Mouse (Mus musculus): ENCODE results near the gene Srrm1.

Srrm1 gene

GRCm38 (mm10) chr4:135276681-135277379 is 76.3 kb downstream of the Srrm1 start:
- in situ Hi-C loops (cut with MboI, MseI) = no loop called here

GRCm38 (mm10) chr4:135274761-135275160 is 78.4 kb downstream of the Srrm1 start:
- in situ Hi-C loops (cut with MboI, MseI) = no loop called here

- in situ Hi-C loops (cut with MboI, MseI) = no loop called here
These were observed 79.8 kb downstream of the Srrm1 start for GRCm38 (mm10) chr4:135273307-135273682.

GRCm38 (mm10) chr4:135272640-135273306 is 80.3 kb downstream of the Srrm1 start, which contains the start of gene Clic4:
TSS of gene Clic4 (minus strand) at chr4:135272814.
- in situ Hi-C loops (cut with MboI, MseI) = no loop called here

GRCm38 (mm10) chr4:135271881-135272616 is 81.1 kb downstream of the Srrm1 start:
- in situ Hi-C loops (cut with MboI, MseI) = no loop called here

GRCm38 (mm10) chr4:135271419-135271828 is 81.7 kb downstream of the Srrm1 start:
- in situ Hi-C loops (cut with MboI, MseI) = no loop called here
